Mouse (Mus musculus) retina, adult 2 months (tissue): ENCODE measurements around the gene Bnip3.
A peak's percentile ranks its signal among the peaks of the same experiment; 100 is the strongest.

Experiments used
- DNase-seq: peaks from one replicate; pipeline ENCODE4 v3.0.0-alpha.2; 2012; ENCODE audit warnings: low read depth, low spot score

The Bnip3 gene

GRCm38 (mm10) chr7:138909277-138910192, at the start of gene Bnip3:
Gene Bnip3, minus strand, starts transcription at chr7:138909519.
- peak; percentile 84 for DNase-seq

DNA sequence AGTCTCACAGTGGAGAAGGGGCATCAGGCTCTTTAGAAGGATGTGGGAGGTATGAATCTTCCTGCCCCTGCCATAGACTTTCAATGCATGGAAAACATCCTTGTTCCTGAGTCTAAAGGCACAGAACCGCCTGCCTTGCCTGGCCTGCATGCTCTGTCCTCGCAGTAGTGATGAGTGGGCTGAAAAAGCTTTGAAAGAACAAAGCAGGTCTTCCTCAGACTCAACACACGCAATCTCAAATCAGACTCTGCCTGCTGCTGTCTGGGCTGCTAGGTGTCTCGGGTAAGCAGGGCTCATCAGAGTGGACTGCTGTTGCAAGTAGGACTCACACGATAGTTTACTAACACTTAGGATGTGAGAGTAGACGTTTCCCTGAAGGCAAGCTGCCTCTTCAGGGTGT, 47.8 kb upstream of the Bnip3 start:
- no peak for DNase-seq

DNA sequence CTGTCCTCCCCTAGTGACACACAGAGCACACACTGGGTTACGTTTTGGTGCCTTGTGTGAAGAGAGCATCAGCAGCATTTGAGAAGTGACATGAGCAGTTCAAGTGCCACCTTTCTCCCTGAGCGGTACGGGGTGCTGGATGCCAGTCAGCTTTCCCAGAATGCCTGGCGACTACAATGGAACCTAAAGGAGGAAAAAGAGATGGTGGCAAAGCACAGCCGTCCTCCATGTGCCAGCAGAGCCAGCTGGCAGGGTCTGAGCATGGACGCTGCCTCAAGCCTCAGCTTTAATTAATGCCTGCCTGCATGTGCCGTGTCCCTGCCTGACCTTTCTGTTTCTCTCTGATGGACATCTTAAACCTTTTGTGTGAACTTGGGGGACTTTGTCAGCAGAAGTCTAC, 46.5 kb upstream of the Bnip3 start:
- no peak for DNase-seq

- DNase-seq: no peak
Observed at GRCm38 (mm10) chr7:138948309-138948708, 39.0 kb upstream of the Bnip3 start.

DNA sequence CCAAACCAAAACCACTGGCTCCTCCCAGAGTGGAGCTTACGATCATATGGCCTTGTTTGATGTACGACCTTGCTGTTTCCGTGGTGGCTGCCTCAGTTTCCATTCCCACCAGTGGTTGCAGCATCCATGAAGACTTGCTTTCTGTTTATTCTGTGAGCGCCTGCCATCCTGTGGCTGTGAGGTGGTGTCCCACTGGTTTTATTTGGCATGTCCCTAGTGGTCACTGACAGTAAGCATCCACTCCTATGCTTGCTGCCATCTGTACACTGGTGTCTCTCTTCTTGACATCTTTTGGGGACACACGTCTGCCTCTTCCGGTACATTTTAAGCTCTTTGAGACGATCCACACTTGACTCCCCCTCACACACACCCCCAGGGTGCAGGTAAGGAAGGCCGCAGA, 38.4 kb upstream of the Bnip3 start:
- DNase-seq: no peak

DNA sequence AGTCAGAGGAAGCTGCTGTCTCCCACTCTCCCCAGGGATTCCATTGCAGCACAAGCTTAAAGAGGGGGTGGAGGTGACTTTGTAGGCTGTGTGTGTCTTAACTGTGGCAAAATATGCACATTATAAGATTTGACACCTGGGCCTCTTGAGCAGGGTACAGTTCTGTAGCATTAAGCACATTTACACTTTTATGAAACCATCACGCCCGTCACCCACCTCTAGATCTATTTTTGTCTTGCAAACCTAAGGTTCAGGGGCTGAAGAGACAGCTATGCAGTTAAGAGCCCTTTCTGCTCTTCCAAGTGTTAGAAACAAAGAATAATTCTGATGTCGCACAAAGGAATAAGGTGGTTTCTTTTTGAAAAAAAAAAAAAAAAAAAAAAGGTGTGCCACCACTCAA, 36.3 kb upstream of the Bnip3 start:
- DNase-seq: no peak

GRCm38 (mm10) chr7:138942301-138942700, 33.0 kb upstream of the Bnip3 start:
- no peak for DNase-seq

GRCm38 (mm10) chr7:138941571-138941970, 32.3 kb upstream of the Bnip3 start:
- DNase-seq: no peak

- DNase-seq: no peak
Observed at GRCm38 (mm10) chr7:138940612-138941461, 31.5 kb upstream of the Bnip3 start, which contains the start of gene Jakmip3. Gene Jakmip3, plus strand, starts transcription at chr7:138940730.

DNA sequence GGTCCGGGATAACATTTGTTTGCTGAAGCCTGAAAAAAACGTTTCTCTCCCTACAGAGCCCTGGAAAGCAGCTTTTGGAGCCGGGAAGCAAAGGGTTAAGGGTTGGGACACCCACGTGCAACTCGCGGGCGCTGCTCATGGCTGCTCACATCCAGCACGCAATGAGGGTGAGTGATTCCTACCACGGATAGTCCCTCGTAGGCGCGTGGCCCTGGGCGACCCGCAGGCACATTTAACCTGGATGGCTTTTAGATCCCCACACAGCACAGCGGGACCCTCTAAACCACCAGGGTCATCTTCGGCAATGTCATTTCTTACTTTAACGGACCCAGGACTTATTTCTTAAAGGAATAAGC, 30.9 kb upstream of the Bnip3 start:
- no peak for DNase-seq

DNA sequence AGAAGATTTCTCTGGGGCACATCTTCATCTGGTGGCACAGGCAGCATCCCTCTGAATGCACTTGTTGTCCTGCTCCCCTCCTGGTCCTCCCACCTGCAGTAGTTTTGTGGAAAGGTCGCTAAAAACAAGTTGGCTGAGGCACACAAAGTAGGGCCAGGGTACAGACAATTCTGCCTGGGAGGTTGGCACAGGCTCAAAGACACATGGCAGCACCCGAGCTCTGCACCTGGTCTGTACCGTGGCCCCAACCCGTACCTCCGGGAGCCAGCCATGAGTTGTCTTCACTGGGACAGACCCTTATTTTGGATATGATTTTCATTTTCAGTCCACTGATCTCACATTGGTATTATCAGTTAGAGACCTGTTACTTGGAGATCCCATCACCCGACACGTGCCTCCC, 29.7 kb upstream of the Bnip3 start:
- DNase-seq: no peak

DNA sequence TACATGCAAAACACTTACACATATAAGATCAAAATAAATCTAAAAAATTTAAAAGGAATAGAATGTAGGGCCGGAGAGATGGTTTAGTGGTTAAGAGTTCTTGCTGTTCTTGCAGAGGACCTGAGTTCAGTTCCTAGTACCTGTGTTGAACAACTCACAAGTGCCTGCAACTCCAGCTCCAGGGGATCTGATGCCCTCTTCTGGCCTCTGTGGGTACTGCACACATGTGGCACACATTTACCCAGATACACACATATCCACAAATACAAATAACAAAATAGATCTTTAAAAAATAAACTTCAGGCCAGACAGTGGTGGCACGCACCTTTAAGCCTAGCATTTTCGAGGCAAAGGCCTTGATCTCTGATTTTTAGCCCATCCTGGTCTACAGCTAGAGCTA, 25.2 kb upstream of the Bnip3 start:
- DNase-seq: no peak

DNA sequence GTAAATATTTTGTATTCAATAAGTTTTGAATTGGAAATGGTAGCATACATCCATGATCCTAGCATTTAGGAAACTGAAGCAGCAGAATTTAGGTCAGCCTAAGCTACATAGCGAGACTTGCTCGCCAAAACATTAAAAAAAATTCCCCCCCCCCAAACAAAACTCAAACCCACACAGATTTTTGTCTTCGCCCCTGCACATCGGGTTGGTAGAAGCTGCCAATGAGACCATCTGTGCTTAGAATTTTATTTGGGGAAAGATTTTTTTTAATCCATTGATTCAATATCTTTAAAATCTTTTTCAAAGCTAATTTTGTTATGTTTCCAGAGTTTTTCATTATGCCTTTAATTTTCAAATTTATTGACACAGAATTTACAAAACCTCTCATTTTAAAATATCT, 19.1 kb upstream of the Bnip3 start:
- no peak for DNase-seq

- no peak for DNase-seq
Observed at GRCm38 (mm10) chr7:138923756-138924425, 14.6 kb upstream of the Bnip3 start.

DNA sequence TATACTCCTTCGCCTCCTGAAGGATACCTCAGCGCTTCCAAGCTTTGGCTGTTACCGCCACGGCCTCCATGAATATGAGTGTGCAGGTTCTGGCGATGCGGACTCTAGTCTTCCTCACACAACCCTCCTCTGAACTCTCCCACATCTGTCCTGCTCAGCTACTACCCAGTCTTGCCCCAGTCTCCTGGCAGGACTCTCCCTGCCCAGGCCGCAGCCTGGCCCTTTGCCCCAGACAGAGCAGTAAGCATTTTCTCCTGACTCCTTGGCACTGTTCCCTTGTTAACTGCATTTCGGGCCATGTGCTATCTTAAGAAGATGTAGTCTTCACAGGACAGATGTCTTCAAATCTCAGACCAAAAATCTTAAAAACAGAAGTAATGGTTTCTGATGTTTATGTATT, 12.3 kb upstream of the Bnip3 start:
- DNase-seq: no peak

GRCm38 (mm10) chr7:138919156-138919944, 10.0 kb upstream of the Bnip3 start:
- DNase-seq: no peak

DNA sequence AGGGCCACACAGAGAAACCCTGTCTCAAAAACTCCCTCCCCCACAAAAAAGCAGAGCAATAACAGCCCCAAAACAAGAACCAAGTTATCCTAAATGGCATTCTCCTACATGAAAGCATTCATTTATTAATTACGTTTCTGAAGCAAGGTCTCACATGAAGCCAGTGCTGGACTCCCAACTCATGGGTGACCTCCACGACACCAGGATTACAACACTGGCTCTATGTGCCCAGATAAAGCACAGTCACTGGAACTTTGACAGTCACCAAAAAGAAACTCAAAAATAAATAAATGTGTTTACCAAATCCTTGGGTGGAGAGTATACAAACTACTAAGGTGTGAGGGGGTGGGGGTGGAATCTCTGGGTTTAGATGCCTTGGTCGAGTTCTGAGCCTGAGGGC, 4.3 kb upstream of the Bnip3 start:
- DNase-seq: no peak

GRCm38 (mm10) chr7:138910193-138910562, 859 bp upstream of the Bnip3 start:
- no peak for DNase-seq

DNA sequence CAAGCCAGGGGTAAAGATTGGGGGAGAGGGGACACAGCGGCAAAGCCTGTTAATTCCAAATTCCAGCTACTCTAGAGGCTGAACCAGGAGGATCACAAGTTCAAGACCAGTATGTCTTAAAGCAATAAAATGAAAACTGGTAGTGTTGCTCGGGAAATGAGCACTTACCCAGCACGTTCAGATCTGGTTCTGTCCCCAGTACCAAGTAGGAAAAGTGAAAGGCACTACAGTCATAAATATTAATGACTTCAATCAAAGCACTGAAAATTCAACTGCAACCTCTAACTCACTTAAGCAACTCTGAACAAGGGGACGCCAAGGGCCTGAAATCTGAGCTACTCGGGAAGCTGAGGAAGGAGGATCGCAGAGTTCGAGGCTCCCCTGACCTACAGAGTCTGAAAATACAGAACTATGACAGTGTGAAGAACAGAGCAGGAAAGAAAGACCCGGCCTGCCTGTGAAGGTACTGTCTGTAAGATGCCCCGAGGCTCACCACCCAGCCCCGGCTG, 497 bp downstream of the Bnip3 start:
- no peak for DNase-seq

DNA sequence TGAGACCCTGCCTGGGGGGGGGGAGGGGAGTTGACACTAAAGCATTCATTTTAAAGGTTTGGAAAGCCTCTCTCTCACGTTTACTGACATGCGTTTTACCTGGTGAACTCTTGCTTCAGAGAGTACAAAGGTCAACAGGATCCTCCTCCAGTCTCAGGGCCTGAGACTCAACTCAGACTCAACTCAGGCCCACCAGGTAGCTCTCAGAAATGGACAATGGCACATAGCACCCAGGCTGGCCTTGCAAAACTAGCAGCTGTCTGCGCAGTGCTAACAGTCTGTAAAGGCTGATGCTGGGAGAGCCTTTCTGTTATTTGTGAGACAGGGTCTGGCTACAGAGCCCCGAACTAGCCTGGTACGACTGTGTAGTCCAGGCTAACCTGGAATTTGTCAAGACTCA, 1.3 kb downstream of the Bnip3 start:
- DNase-seq: no peak

DNA sequence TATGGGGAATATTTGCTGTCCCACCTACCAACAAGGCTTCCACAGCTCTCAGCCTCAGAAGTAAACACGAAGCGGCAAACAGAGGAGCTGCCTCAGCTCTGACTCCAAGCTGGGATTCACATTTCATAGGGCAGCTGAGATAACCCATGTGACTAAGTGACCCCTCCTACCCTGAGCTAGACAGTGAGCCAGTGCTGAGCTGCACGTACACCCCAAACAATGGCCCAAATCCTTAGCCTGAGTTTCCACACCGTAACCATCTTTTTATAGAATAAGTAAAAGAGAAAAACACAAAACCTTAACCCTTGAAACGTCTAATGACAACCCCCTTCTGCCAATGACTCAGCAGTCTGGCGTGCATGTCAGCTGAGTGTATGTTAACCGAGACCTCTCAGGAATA, 2.3 kb downstream of the Bnip3 start:
- peak; percentile 68 for DNase-seq
